Mouse (Mus musculus): ENCODE measurements around the gene Igfbp2.

Igfbp2 gene

DNA sequence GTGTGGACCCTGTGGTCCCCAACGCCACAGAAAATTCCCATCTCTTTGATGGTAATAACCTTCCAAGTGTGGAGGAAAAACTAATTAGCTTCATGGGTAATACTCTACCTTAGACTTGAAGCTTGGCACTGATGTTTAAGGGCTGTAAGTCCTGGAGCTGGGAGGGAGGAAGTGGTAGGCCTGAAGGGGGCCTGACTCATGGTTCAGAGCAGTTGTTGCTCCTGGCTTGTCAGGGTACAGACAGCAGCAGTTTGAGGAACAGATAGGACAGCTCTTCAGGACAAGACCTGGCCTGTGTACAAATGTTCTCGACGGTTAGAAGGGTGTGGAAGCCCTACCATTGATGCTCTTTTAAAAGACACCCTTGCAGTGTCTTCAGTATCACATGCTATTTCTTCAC lies 8.7 kb upstream of the Igfbp2 start:
- no peak for DNase-seq

DNA sequence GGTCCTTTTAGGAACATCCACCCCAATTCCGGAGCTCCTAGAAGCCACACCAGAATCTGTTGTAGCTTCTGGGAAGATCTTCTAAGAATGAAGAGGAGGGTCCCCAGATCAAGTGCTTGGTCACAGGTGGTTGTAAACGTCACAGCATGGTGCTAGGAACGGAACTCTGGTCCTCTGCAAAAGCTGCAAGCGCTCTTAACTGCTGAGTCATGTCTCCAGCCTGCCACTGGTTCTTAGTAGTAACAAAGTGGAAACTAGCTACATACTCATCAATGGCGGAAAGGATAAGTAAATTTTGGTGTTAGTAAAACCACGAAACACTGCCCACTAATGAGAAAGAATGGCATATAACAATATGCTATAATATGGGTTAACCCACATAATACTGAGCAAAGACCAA lies 4.3 kb upstream of the Igfbp2 start:
- no peak for DNase-seq

DNA sequence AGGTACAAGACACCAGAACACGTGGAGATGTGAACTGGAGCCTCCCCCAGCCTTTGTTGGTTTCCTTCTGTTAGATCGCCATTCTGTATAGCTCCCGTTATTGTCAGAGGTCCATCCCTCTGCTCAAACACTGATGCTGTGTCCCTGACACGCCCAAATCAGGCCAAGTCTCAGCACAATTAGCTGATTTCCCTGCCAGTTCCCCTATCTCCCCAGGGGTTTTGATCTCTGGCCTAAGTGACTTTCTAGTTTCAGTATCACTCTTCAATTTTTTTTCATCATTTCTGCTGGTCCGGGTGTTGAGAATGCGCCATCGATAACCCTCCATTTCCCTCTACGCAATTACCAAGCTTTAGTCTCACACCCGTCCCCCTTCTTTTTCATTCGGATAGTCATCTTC lies 1.4 kb upstream of the Igfbp2 start:
- DNase-seq: no peak

DNA sequence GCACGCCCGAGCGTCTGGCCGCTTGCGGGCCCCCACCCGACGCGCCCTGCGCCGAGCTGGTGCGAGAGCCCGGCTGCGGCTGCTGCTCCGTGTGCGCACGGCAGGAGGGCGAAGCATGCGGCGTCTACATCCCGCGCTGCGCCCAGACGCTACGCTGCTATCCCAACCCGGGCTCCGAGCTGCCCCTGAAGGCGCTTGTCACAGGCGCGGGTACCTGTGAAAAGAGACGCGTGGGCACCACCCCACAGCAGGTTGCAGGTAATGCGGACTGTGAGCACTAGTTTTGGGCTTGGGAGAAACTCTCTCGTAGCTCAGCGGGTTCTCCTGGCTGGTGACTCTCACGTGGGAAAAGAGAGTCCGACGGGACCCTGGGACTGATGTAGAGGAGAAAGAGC lies 401 bp downstream of the Igfbp2 start:
- DNase-seq: no peak

DNA sequence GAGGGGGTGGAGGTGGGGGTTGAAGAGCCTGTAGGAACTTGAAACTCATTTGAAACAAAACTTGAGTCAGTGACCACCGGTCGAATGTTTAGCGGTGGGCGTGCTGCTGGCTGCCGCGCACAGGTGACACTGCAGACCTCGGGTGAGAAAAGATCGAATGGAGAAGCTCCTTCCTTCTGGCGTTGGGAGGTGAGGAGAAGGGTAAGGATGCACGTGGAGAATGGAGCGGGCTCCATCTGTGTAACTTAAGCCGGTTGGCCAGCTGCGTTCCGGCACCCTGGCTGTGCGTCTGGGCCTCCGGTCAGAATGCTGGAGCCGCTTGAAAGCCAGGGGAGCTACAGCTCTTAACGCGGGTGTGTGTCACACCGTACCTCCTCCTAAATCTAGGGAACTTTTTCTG lies 983 bp downstream of the Igfbp2 start:
- DNase-seq: no peak

DNA sequence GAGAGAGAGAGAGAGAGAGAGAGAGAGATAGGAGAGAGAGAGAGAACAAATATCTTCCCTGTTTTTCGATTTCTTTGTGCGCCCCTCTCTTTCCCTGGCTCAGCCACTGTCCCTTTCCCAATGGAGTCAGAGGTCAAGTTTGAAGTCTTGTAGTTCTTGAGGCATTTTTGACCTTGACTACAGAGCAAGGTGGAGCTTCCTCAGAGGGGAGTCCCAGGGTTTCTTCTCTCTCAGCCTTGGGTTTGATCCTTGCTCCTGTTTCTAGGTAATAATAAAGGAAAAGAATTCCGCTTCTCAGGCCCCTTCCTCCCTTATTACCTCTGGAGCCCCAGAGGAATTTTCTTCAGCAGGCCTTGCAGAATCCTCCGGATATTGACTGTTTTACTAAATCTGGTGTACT lies 1.6 kb downstream of the Igfbp2 start:
- no peak for DNase-seq

DNA sequence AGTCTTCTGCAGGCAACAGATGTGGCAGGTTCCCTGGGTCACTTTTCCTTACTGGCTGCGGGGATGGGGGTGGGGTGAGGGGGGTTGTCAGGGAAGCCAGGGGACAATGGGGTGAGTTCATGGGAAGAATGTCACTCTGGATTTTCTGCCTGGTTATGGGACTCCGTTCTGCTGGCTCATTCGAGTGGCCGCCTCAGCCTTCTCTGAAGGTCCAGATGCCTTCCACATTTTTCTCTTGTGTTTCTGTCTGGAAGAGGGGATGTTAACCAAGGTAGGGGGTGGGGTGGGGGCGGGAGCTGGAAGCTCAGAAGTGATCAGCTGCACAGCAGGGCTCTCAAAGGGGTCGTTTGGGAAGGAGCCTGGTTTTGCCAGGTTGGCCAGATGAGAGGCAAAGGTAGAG lies 2.1 kb downstream of the Igfbp2 start:
- DNase-seq: no peak

DNA sequence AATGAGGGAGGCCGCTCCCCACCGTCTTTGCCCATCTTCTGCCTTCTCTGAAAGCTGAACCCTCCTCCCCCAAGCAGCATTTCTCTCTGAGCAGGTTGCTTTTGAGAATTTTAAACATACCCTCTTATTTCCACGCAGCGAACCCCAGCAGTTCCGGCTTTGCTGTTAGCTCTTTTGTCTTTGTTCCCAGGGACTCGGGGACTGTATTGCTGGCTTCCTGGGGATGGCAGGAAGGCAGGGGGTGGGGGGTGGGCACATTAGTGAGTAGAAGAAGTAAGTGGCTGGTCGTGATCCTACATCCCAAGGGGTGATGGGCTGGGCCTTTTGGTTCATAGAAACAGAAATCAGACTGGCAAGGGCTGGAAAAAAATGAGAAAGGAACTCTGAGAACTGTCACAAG lies 2.6 kb downstream of the Igfbp2 start:
- DNase-seq: no peak

DNA sequence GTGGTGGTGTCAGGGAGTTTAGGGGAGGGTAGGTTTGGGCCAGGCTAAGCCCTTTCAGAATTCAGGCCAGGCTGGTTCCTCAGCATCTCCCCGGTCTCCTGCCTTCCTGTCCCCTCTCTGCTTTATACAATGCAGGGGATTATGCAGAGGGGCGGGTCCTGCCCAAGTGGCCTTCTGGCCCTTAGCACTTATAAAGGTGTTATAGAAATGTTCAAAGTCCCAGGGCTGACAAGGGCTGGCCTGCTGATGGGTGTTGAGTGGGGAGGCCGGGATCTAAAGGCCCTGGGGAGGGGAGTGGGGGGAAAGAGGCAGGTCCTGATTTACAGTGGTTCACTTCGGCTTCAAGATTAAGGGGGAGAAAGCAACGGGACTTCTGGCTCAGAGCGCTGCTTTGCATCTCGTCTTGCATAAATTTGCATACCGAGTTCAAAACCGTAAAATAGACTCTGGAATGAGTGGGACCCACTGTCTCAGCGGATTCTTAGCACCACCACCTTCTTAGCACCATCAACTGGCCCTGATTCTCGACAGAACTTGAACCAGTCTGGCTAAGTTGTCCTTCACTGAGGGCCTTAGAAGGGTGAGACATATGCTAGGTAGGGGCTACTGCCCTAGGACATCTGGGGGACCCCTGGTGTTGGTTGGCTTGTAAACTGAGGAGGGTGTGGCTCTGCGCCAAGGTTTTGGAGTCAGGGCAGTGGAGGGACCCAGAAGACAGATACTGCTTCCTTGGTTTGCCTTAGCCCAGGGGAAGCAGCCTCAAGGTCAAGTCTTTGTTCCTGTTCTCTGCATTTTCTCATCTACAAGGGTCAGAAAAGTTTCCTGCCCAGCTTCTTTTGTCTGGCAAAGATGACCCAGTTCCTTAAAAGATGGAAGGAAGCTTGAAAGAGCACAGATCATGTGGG lies 3.4 kb downstream of the Igfbp2 start:
- no peak for DNase-seq

DNA sequence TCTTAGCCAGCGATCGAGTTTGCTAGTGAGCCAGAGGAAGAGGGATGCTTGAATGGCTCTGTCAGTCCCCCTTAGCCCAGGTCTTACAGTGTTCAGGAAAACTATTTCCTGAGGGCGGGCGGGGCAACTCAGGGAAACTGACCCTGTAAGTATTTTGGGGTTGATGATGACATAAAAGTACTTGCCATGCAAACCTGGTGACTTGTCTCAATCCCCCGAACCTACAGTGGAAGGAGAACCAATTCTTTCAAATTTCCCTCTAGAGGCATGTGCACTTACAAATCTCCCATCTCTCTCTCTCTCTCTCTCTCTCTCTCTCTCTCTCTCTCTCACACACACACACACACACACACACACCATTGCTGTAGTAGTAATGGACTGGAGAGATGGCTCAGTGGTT lies 4.5 kb downstream of the Igfbp2 start:
- DNase-seq: no peak

DNA sequence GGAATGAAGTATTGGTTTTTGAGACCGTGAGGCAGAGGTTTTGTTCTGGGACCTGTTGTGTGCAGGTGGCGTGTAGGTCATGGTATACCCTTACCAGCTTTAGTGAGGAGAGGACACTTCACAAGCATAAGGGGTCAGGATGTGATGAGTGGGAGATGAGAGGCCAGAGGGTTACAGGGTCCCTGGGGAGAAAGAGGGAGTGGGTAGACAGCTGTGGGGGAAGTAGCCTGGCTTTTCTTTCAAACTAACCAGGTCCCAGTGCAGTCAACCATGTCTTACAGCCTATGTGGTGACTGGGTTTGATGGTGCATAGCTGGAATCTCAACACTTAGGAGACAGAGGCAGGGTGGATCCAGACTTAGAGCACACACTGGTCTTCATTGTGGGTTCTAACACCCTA lies 6.2 kb downstream of the Igfbp2 start:
- DNase-seq: no peak

DNA sequence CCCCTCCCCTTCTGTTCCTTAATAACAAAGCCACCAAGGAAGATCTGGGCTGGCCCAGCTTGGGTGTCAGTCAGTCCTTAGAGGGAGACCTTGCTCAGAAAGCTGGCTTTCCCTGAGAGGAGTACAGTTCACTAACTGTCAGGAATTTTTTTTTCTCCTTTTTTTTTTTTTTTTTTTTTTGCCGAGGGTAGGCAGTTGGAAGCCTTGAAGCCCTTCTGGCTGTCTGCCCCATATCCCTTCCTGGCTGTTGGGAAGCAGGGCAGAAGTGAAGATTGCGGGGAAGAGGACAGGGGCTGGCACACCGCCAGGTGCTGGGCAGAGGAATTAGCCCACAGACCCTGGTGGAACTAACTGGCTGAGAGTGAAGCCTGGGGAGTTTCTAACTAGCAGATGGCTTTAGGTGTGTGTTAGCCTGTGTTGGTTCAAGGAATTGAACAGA lies 8.4 kb downstream of the Igfbp2 start:
- no peak for DNase-seq

DNA sequence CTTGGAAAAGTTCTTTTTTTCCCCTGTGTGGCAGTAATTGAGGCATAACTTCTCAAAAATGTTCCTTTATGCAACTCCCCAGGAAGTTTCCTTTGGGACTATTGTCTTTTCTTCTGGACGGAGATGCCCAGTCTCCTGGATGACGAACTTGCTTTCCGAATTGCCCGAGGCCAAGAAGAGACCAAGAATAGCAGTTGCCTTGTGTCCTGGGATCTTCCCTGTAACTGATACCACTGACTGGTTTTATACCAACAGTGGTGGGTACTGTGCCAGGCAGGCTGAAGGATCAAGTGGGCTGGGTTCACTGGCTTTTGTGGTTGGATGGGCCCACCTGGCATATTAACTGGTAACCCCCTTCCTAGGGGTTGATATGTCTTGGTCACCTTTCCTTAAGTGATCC lies 9.3 kb downstream of the Igfbp2 start:
- DNase-seq: no peak

DNA sequence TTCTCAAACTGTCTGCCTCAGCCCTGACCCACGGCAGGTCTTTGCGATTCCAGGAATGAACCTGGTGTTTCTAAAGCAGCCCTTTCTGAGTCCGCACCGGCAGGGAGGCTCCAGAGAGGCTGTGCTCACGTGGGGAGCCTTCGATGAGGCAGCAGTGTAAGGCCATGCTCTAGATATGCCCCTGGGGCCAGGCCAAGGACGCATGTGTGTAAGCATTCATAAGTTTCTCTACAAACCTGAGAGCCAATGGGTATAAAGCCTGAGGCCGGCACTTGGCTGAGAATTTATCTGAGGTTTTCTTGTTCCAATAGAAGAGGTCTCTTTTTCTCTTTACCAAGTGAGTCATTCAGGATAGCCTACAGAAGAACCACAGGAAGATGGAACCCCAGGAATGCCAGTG lies 15.1 kb downstream of the Igfbp2 start:
- no peak for DNase-seq

DNA sequence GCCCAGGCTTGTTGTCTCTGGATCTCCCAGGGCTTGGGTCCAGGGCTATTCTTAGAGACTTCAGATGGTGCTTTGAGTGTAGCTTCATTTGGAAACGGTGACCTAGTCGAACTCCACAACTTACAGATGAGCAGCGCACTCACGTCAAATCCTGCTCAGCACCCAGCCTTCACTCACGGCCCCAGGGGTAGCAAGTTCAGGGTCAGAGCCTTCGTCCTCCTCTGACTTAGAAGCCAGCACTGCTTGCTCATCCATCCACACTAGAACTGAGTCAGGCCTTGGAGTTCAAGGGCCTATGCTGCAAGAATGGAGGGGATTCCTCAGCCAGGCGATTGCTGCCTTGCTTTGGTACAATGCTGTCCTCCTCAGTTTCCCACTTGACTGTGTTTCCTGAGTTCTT lies 15.5 kb downstream of the Igfbp2 start:
- DNase-seq: no peak

DNA sequence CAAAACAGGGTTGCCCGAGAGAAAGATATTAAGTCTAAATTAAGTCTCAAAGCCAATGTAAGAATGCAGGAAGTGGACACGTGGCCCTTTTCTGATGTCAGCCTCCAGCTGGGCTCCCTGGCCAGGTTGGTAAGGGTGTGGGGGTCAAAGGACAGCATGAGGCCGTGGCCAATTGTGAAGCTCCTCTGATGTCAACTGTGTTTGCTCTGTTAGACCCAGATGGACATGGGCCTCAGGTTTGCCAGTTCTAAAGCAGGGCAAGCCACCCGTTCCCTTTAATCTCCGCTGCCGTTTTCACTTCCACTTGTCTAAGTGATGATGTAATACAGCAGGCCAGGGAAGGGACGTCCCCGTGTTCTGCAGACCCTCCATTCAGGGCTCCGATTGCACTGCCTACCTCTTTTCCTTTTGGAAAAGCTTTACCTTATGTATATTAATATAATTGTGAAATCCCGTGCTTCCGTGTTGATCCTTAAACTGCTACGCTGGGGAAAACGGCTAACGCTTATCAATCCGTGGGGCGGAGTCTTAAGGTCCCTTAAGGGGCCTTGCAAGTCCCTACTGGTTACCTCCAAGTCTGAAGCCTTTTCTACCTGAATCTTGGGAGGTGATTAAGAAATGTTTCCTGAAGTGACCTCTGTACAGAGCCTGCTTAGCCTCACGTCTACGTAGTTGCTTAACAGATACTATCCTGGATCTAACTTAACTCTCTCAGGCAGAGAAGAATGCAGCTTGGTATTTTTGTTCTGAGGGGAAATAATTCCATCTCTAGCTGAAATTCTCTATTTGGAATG lies 18.6 kb downstream of the Igfbp2 start:
- DNase-seq: no peak

DNA sequence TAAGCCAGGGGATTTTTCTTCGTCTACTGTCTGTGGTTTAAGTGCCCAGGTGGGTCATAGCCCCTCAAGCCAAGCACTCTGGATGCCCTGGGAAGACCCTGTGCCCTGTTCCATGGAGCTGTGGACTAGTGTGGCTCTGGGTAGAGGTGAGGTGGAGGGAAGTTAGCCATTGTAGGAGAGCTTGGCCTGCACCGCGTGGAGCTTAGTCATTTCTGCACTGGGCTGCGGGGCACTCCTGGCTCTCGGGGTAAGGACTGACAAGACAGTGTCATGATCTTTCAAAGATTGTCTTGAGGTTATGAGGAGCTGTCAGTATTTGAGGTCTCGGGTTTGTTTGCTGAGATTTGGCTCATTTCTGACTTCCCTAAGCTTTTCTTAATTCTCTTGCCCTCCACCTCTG lies 20.4 kb downstream of the Igfbp2 start:
- DNase-seq: no peak

DNA sequence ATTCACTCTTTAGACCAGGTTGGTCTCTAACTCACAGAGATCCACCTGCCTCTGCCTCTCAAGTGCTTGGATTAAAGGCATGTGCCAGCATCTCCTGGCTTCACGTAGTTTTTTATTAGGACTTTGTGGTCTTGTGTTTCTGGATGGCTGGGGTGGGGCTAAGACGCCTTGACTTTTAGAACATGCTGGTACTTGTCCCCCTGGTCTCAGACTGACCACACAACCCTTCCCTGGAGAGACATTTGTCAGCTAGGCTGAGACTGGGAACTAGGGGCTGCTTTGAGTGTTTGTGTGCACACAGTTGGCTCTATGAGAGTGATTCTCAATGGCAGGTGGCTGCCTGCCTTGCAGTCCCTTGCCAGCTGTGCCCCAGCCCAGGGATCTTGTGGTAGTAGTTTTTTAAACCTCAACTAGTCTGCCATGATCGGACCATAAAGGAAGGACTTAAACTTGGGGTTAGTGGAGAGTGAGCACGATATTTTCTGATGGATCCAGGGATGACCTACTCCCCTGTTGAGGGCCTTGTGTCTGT lies 23.6 kb downstream of the Igfbp2 start:
- DNase-seq: no peak

DNA sequence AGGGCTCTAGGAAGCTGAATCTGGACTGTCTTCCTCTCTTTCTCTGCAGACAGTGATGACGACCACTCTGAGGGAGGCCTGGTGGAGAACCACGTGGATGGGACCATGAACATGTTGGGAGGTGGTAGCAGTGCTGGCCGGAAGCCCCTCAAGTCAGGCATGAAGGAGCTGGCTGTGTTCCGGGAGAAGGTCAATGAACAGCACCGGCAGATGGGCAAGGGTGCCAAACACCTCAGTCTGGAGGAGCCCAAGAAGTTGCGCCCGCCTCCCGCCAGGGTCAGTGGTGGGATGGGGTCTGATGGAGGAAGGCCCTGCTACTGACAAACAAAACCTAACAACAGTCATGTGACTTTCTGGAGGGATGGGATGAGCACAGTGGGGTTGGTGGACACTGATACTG lies 24.7 kb downstream of the Igfbp2 start:
- no peak for DNase-seq

DNA sequence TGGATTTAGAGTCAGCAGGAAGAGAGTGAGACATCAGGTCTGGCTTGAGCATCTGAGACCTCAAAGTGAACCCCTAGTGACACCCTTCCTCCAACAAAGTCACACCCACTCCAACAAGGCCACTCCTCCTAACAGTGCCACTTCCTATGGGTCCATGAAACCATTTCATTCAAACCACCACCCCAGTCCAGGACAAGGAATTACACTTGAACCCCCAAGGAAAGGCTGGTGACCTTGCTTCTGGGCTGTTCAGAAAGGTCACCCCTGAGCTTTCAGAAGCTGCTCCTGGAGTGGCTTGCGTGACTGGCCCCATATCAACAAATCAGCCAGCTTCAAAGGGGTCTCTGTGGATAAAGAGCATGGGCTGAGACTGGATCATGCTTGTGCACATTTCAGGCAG lies 29.5 kb downstream of the Igfbp2 start:
- no peak for DNase-seq

DNA sequence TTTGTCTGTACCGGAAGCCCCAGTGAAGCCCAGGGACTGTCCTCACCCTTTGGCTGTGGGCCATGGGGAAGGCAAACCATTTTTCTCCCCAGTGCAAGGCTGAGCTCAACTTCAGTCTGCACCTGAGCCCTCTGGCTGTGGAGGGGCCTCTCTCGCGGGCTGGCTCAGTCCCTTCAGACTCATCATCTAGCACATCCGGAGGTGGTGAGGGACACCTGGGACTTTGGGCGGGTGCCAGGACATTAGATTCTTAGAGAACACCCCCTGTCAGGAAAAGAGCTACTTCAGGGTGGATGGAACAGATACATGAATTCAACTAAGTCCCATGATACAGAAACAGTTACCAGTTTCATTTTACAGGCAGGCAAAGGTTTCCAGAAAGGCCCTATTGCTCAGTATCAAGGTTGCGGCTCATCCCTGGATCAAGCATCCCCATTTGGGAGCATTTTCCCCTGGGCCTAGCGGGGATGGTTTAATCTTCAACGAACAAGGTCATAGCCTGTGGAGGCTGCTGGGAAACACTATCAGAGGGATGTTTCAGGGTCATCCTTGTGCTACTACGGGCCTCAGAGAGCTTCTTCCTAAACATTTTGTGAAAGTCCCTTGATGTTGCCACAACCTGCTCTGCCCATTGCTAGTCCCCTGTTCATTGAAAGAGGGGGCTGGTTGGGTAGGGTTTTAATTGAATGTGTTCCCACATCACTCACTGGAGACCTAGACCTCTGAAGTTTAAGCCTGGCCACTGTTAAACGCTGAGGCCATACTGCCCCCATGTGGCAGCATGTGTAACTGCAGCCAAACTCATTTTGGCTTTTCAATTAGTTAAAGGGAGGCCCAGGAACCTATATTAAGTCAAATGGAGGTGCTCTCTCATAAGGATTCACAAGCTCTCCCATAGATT lies 30.3 kb downstream of the Igfbp2 start:
- peak; percentile 48 for DNase-seq

DNA sequence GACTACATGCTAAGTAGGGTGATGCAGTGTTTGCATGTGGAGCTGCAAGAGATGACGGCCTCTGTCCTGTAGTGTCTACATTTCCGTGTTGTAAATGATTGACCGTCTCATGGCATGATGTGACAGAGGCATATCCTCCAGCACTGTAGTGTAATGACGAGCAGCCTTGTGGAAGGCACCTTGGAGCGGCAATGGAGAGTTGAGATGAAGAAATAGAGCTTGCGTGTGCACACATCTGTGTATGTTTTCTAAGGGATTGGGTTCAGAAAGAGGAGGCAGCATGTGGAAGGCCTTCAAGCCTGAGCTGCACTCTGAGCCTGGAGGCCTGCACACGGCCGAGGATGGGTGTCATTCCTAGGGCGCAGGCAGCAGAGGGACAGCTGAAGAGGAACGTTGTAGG lies 31.4 kb downstream of the Igfbp2 start:
- no peak for DNase-seq

Measured in lung, postnatal 36 days (tissue).